Mouse (Mus musculus): ENCODE measurements at regions not wholly inside any gene's neighbourhood (a gene's known extent, or its start where the extent isn't known, plus 50 kb on each side); places are given as distances from the start of the nearest gene placed in this dataset.

DNA sequence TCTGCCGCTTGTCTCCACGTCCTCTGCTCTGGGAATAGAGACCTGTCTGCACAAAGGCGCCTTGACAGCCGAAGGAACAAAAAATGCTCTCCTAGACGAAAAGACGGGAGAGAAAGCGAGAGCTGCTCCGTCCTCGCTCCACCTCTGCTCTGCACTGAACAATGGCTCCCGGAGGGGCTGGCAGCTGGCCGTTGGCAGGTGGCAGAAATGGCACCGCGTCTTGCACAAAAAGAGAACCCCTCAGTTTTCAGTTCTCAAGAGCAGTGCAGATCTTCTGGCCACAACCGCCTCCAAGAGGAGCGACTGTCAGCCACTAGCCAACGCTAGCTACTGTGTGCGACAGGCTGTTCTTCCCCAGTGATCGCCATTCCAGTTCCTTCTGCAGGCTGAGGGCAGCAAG is 385.0 kb upstream of the Rora start:
- Histone ChIP-seq H3K27ac (no peak overlapping the region), H3K36me3 (no peaks in the 10 kb centered on the region), H3K4me1 (replicated peaks) (no peaks in the 10 kb centered on the region), H3K4me2 (peak overlapping the region; percentile 19), H3K27me3 (no peaks in the 10 kb centered on the region), H3K9ac (no peak overlapping the region), H3K4me3 (0 out of 2 replicates have a peak overlapping the region, but pooled peaks have one; percentile 7), H3K9me3 (replicated peaks) (no peaks in the 10 kb centered on the region)
- ATAC-seq (replicated peaks; ENCODE audit: insufficient number of reproducible peaks, insufficient read depth, low FRiP score, low read depth), result no peak
- WGBS, result 68% methylated on average over 18 of the region's 18 CpGs

GRCm38 (mm10) chr9:68302232-68302925 is 351.2 kb upstream of the Rora start:
- no peak overlapping the region for H3K4me2 ChIP-seq
- H3K27me3 ChIP-seq, result no peaks in the 10 kb centered on the region
- peak; percentile 85; the same call in 1 of the 2 replicates for ATAC-seq (replicated peaks; ENCODE audit: insufficient number of reproducible peaks, insufficient read depth, low FRiP score, low read depth)
- 14% methylated on average over 7 of the region's 7 CpGs for WGBS
- H3K4me3 ChIP-seq, result no peak overlapping the region
- H3K9me3 ChIP-seq (replicated peaks), result no peaks in the 10 kb centered on the region
- H3K36me3 ChIP-seq, result no peaks in the 10 kb centered on the region
- peak overlapping the region; percentile 87 for H3K27ac ChIP-seq
- H3K4me1 ChIP-seq (replicated peaks), result peaks cover 17% of the 10 kb centered on the region
- no peak overlapping the region for H3K9ac ChIP-seq

- H3K4me1 ChIP-seq (replicated peaks), result no peaks in the 10 kb centered on the region
- 66% methylated on average over 3 of the region's 3 CpGs for WGBS
- H3K36me3 ChIP-seq, result no peaks in the 10 kb centered on the region
- H3K4me2 ChIP-seq, result no peak overlapping the region
- H3K9ac ChIP-seq, result no peak overlapping the region
- no peak overlapping the region for H3K27ac ChIP-seq
- H3K4me3 ChIP-seq, result no peak overlapping the region
- ATAC-seq (replicated peaks; ENCODE audit: insufficient number of reproducible peaks, insufficient read depth, low FRiP score, low read depth), result no peak
- H3K9me3 ChIP-seq (replicated peaks), result no peaks in the 10 kb centered on the region
- H3K27me3 ChIP-seq, result no peaks in the 10 kb centered on the region
Observed at GRCm38 (mm10) chr9:68330721-68331120, 322.9 kb upstream of the Rora start.

DNA sequence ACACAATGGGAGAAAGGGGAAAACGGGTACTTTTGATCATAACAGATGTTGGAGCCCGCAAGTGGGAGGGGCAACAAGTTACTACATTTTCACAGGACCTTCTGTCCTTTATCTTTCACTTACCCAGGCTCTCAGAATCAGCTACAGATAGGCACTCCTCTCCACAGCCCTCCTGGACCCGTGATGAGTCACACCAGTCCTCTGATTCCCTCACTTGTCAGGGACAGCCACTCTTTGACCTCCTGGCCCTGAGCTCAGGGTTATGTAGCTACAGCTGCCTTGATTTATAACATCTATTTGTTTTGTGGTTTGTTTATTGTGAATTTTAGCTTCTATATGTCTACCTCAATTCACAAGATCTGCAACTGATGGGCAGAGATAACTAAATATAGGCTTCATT is 312.7 kb upstream of the Rora start:
- WGBS, result 25% methylated on average over 3 of the region's 3 CpGs
- ATAC-seq (replicated peaks; ENCODE audit: insufficient number of reproducible peaks, insufficient read depth, low FRiP score, low read depth), result no peak
- Histone ChIP-seq H3K4me3 (no peak overlapping the region), H3K36me3 (no peaks in the 10 kb centered on the region), H3K4me2 (no peak overlapping the region), H3K9ac (no peak overlapping the region), H3K9me3 (replicated peaks) (no peaks in the 10 kb centered on the region), H3K27ac (no peak overlapping the region), H3K27me3 (no peaks in the 10 kb centered on the region), H3K4me1 (replicated peaks) (no peaks in the 10 kb centered on the region)

DNA sequence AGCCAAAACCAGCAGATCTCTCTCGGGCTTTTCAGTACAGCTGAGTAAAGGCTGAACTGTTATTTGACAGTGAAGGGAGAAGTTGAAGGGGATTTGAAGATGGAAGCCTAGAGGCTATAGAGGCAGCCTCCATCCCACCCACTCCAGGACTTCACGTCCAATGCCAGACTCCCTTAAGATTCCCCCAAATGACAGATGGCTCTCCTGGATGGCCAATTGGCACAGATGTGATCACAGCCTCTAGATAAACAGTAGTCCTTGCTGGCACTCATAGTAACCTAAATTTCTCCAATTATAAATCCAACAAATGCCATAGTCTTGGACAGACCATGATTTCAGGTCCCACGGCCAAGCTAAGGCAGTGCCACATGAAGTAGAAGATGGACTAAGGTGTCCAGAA is 312.1 kb upstream of the Rora start:
- Histone ChIP-seq H3K4me1 (replicated peaks) (no peaks in the 10 kb centered on the region), H3K4me3 (no peak overlapping the region), H3K27me3 (no peaks in the 10 kb centered on the region), H3K9me3 (replicated peaks) (no peaks in the 10 kb centered on the region), H3K27ac (no peak overlapping the region), H3K9ac (no peak overlapping the region), H3K36me3 (no peaks in the 10 kb centered on the region), H3K4me2 (no peak overlapping the region)
- 84% methylated on average over 3 of the region's 3 CpGs for WGBS
- ATAC-seq (replicated peaks; ENCODE audit: insufficient number of reproducible peaks, insufficient read depth, low FRiP score, low read depth), result no peak

- Histone ChIP-seq H3K4me3 (no peak overlapping the region), H3K9ac (no peak overlapping the region), H3K4me2 (no peak overlapping the region), H3K9me3 (replicated peaks) (no peaks in the 10 kb centered on the region), H3K4me1 (replicated peaks) (no peaks in the 10 kb centered on the region), H3K36me3 (no peaks in the 10 kb centered on the region), H3K27ac (no peak overlapping the region), H3K27me3 (no peaks in the 10 kb centered on the region)
- 62% methylated on average over 6 of the region's 6 CpGs for WGBS
- no peak for ATAC-seq (replicated peaks; ENCODE audit: insufficient number of reproducible peaks, insufficient read depth, low FRiP score, low read depth)
Observed at GRCm38 (mm10) chr9:68347426-68347825, 306.2 kb upstream of the Rora start.

- no peaks in the 10 kb centered on the region for H3K27me3 ChIP-seq
- ATAC-seq (replicated peaks; ENCODE audit: insufficient number of reproducible peaks, insufficient read depth, low FRiP score, low read depth), result no peak
- H3K9ac ChIP-seq, result no peak overlapping the region
- H3K9me3 ChIP-seq (replicated peaks), result no peaks in the 10 kb centered on the region
- WGBS, result 69% methylated on average over 4 of the region's 4 CpGs
- no peaks in the 10 kb centered on the region for H3K36me3 ChIP-seq
- no peak overlapping the region for H3K27ac ChIP-seq
- no peaks in the 10 kb centered on the region for H3K4me1 ChIP-seq (replicated peaks)
- no peak overlapping the region for H3K4me3 ChIP-seq
- no peak overlapping the region for H3K4me2 ChIP-seq
Observed at GRCm38 (mm10) chr9:68351466-68351865, 302.1 kb upstream of the Rora start.

DNA sequence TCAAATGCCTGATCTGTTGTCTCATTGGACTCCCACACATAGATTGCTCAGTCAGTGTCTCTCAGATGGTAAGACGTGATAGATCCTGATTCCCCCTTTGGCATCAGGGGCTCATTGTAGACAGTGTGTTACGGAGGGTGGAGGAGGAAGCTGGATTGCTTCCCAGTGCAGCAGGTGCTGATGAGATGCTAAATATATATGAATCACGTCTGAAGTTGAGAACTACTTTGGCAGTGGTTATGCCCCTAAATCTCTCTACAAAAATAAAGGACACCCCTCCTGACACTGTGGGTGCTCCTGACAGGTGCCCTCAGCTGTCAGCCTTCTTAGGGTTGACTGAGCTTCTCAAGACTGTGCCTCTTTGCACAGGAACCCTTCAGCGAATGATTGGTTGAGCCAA is 299.1 kb upstream of the Rora start:
- H3K27me3 ChIP-seq, result no peaks in the 10 kb centered on the region
- H3K9me3 ChIP-seq (replicated peaks), result no peaks in the 10 kb centered on the region
- no peak overlapping the region for H3K4me3 ChIP-seq
- no peak overlapping the region for H3K4me2 ChIP-seq
- H3K4me1 ChIP-seq (replicated peaks), result peaks cover 5% of the 10 kb centered on the region; the same call in 1 of the 2 replicates
- H3K36me3 ChIP-seq, result no peaks in the 10 kb centered on the region
- H3K9ac ChIP-seq, result no peak overlapping the region
- WGBS, result 52% methylated on average over 4 of the region's 4 CpGs
- H3K27ac ChIP-seq, result no peak overlapping the region
- ATAC-seq (replicated peaks; ENCODE audit: insufficient number of reproducible peaks, insufficient read depth, low FRiP score, low read depth), result no peak

GRCm38 (mm10) chr9:68356078-68356477 is 297.5 kb upstream of the Rora start:
- no peak overlapping the region for H3K9ac ChIP-seq
- 62% methylated on average over 4 of the region's 4 CpGs for WGBS
- H3K27ac ChIP-seq, result no peak overlapping the region
- H3K4me1 ChIP-seq (replicated peaks), result peaks cover 5% of the 10 kb centered on the region; the same call in 1 of the 2 replicates
- no peaks in the 10 kb centered on the region for H3K36me3 ChIP-seq
- H3K9me3 ChIP-seq (replicated peaks), result no peaks in the 10 kb centered on the region
- ATAC-seq (replicated peaks; ENCODE audit: insufficient number of reproducible peaks, insufficient read depth, low FRiP score, low read depth), result no peak
- no peak overlapping the region for H3K4me2 ChIP-seq
- H3K4me3 ChIP-seq, result no peak overlapping the region
- H3K27me3 ChIP-seq, result no peaks in the 10 kb centered on the region

DNA sequence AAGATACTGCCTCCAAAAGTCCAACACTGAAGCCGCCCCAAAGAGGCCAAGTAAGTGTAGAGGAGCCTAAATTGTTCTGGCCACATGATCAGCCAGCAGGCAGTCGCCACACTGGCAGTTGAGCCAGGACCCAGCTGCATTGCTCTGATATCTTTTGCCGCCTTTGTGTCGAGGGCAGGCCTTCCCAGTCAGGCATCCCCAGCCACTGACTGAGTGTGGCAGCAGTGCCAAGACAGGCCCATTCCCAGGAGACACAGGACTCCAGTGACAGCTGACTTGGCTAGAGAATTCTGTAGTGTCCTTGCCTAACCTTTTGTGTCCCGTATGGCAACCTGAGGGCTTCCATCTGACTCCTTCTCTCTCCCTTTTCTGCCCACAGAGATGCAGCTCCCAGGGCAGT is 296.4 kb upstream of the Rora start:
- peak overlapping the region; percentile 32 for H3K27ac ChIP-seq
- H3K4me1 ChIP-seq (replicated peaks), result peaks cover 5% of the 10 kb centered on the region; the same call in 1 of the 2 replicates
- ATAC-seq (replicated peaks; ENCODE audit: insufficient number of reproducible peaks, insufficient read depth, low FRiP score, low read depth), result peak; percentile 73
- no peaks in the 10 kb centered on the region for H3K36me3 ChIP-seq
- WGBS, result 32% methylated on average over 5 of the region's 5 CpGs
- H3K9ac ChIP-seq, result no peak overlapping the region
- no peaks in the 10 kb centered on the region for H3K27me3 ChIP-seq
- H3K4me3 ChIP-seq, result no peak overlapping the region
- no peak overlapping the region for H3K4me2 ChIP-seq
- no peaks in the 10 kb centered on the region for H3K9me3 ChIP-seq (replicated peaks)

DNA sequence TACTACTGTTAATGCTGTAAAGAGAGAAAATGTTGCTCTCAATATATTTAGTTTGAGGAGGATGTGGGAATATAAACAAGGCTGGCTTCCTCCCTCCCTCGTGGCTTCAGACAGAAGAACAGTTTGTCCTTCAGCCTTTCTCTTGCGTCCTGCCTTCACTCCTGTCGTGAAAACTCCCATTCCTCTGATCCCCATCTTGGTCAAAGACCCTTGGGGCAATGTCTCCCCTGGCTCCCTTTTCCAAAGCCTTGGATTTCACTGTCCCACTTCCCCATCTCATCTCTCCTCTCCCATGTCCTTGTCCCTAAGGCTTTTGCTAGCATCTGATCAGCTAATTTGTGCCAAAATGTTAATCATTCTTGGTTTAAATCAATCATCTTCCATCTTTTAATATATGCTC is 286.6 kb upstream of the Rora start:
- Histone ChIP-seq H3K27me3 (0 out of 2 replicates have a peak, but pooled peaks cover 4% of the 10 kb centered on the region), H3K9ac (no peak overlapping the region), H3K4me2 (no peak overlapping the region), H3K27ac (no peak overlapping the region), H3K4me1 (replicated peaks) (no peaks in the 10 kb centered on the region), H3K36me3 (no peaks in the 10 kb centered on the region), H3K9me3 (replicated peaks) (no peaks in the 10 kb centered on the region), H3K4me3 (no peak overlapping the region)
- WGBS, result 57% methylated on average over 3 of the region's 3 CpGs
- no peak for ATAC-seq (replicated peaks; ENCODE audit: insufficient number of reproducible peaks, insufficient read depth, low FRiP score, low read depth)

- Histone ChIP-seq H3K9ac (no peak overlapping the region), H3K4me1 (replicated peaks) (no peaks in the 10 kb centered on the region), H3K27me3 (0 out of 2 replicates have a peak, but pooled peaks cover 4% of the 10 kb centered on the region), H3K4me2 (no peak overlapping the region), H3K27ac (no peak overlapping the region), H3K4me3 (no peak overlapping the region), H3K9me3 (replicated peaks) (no peaks in the 10 kb centered on the region), H3K36me3 (no peaks in the 10 kb centered on the region)
- 84% methylated on average over 4 of the region's 4 CpGs for WGBS
- ATAC-seq (replicated peaks; ENCODE audit: insufficient number of reproducible peaks, insufficient read depth, low FRiP score, low read depth), result no peak
Observed at GRCm38 (mm10) chr9:68367556-68367955, 286.0 kb upstream of the Rora start.

All from heart, embryonic 15.5 days (tissue).